Mouse (Mus musculus) liver, postnatal 0 days (tissue): Measurements from ENCODE around the gene Rgs7. TPM values are rescaled to one million over a fixed set of nuclear protein-coding genes. Genes with fewer than 3 reads are reported as not detected.

Experiments
- ATAC-seq: fragments of 200-750 bp; cut with Nextera tagmentation; 2 replicates; pipeline ENCODE4 v1.8.0; 2017; ENCODE audit warnings: mild to moderate bottlenecking, moderate library complexity
- DNase-seq: peaks from one replicate; pipeline ENCODE4 v3.0.0-alpha.2; 2016
- H3K27ac ChIP-seq: fragments of 300-500 bp; sonication (generic); 2 replicates; pipeline ENCODE4 v1.5.1; 2014; ENCODE audit warnings: antibody characterized with exemption, moderate library complexity, mild to moderate bottlenecking, low read depth
- H3K27me3 ChIP-seq: fragments of 300-500 bp; sonication (generic); 2 replicates; pipeline ENCODE4 v1.6.1; 2014; ENCODE audit warnings: low read length, control low read depth, mixed read lengths; ENCODE audit not compliant: insufficient read depth
- H3K36me3 ChIP-seq: fragments of 300-500 bp; sonication (generic); replicated peaks from 2 replicates; pipeline ENCODE4 v1.6.1; 2014; ENCODE audit warnings: mild to moderate bottlenecking, control low read depth, low read length, moderate library complexity, mixed read lengths; ENCODE audit not compliant: insufficient read depth
- H3K4me1 ChIP-seq: fragments of 300-500 bp; sonication (generic); 2 replicates; pipeline ENCODE4 v1.6.1; 2014; ENCODE audit warnings: antibody characterized with exemption, mild to moderate bottlenecking, control low read depth; ENCODE audit not compliant: insufficient read depth
- H3K4me2 ChIP-seq: fragments of 300-500 bp; sonication (generic); 2 replicates; pipeline ENCODE4 v1.6.1; 2014; ENCODE audit warnings: low read depth, mild to moderate bottlenecking, low read length, moderate library complexity, mixed read lengths
- H3K4me3 ChIP-seq: fragments of 300-500 bp; sonication (generic); 2 replicates; pipeline ENCODE4 v1.5.1; 2014; ENCODE audit warnings: low read depth, low read length
- H3K9ac ChIP-seq: fragments of 300-500 bp; sonication (generic); replicated peaks from 2 replicates; pipeline ENCODE4 v1.6.1; 2014; ENCODE audit warnings: mild to moderate bottlenecking, moderate library complexity
- H3K9me3 ChIP-seq: fragments of 300-500 bp; sonication (generic); 2 replicates; pipeline ENCODE4 v1.6.1; 2016; ENCODE audit warnings: mild to moderate bottlenecking, control low read depth, low read length, mixed read lengths
- CTCF ChIP-seq: sonication (generic); IDR thresholded peaks from 2 replicates; pipeline ENCODE4 v1.5.1; 2016; ENCODE audit warnings: antibody characterized with exemption, low read depth
- EP300 ChIP-seq: IDR thresholded peaks from 2 replicates; pipeline ENCODE4 v1.6.1; 2016; ENCODE audit warnings: antibody characterized with exemption, low read depth, mild to moderate bottlenecking
- WGBS: fragments of 180-500 bp; shearing (Covaris S2); extraction: QIAGEN DNeasy Blood & Tissue Kit; methylation state at CpG from one replicate; pipeline ENCODE4 v1.1.7; 2014; ENCODE audit not compliant: insufficient replicate concordance; 5-methylcytosine and 5-hydroxymethylcytosine counted together
- polyA plus RNA-seq: library from polyadenylated mRNA; unstranded; fragments of >200 nt; fragmentation: Nextera tagmentation; extraction: Ambion mirVana; gene quantifications from 2 replicates; pipeline ENCODE4 v1.2.1, GENCODE M21; 2015

Rgs7 gene
- polyA plus RNA-seq, 1 experiment from 2014 or later = not detected

- Histone ChIP-seq H3K36me3 (no peaks in the 10 kb centered on the region), H3K27me3 (no peaks in the 10 kb centered on the region), H3K9ac (no peak overlapping the region), H3K4me3 (no peak overlapping the region), H3K27ac (no peak overlapping the region), H3K4me2 (no peak overlapping the region), H3K9me3 (no peaks in the 10 kb centered on the region), H3K4me1 (no peaks in the 10 kb centered on the region)
- ATAC-seq (no peak), DNase-seq (no peak)
- TF ChIP-seq CTCF (no peak), EP300 (no peak)
- WGBS = 74% methylated on average over 4 of the region's 4 CpGs
These were observed 452.3 kb downstream of the Rgs7 start for GRCm38 (mm10) chr1:175040038-175040437.

- no peak overlapping the region for H3K4me3 ChIP-seq
- no peaks in the 10 kb centered on the region for H3K4me1 ChIP-seq
- no peaks in the 10 kb centered on the region for H3K36me3 ChIP-seq
- no peak for TF ChIP-seq EP300
- H3K9me3 ChIP-seq = no peaks in the 10 kb centered on the region
- no peak overlapping the region for H3K9ac ChIP-seq
- no peak overlapping the region for H3K4me2 ChIP-seq
- WGBS = 64% methylated on average over 6 of the region's 6 CpGs
- no peak overlapping the region for H3K27ac ChIP-seq
- H3K27me3 ChIP-seq = no peaks in the 10 kb centered on the region
- ATAC-seq = no peak
- no peak for DNase-seq
These were observed 452.7 kb downstream of the Rgs7 start for GRCm38 (mm10) chr1:175039567-175039966.

- no peak for ATAC-seq
- Histone ChIP-seq H3K36me3 (no peaks in the 10 kb centered on the region), H3K27ac (no peak overlapping the region), H3K9me3 (no peaks in the 10 kb centered on the region), H3K4me1 (no peaks in the 10 kb centered on the region), H3K4me3 (no peak overlapping the region), H3K4me2 (no peak overlapping the region), H3K27me3 (no peaks in the 10 kb centered on the region), H3K9ac (no peak overlapping the region)
- DNase-seq = no peak
- WGBS = 76% methylated on average over 5 of the region's 5 CpGs
- TF ChIP-seq EP300 (no peak), CTCF (no peak)
These were observed 456.8 kb downstream of the Rgs7 start for GRCm38 (mm10) chr1:175035461-175035860.

- Histone ChIP-seq H3K9me3 (no peaks in the 10 kb centered on the region), H3K36me3 (no peaks in the 10 kb centered on the region), H3K4me3 (no peak overlapping the region), H3K27ac (no peak overlapping the region), H3K4me1 (no peaks in the 10 kb centered on the region), H3K9ac (no peak overlapping the region), H3K27me3 (no peaks in the 10 kb centered on the region), H3K4me2 (no peak overlapping the region)
- WGBS = 60% methylated on average over 6 of the region's 6 CpGs
- ATAC-seq (no peak), DNase-seq (no peak)
- TF ChIP-seq EP300 (no peak), CTCF (no peak)
These were observed 460.3 kb downstream of the Rgs7 start for GRCm38 (mm10) chr1:175032015-175032414.

GRCm38 (mm10) chr1:175028716-175029204 lies 463.5 kb downstream of the Rgs7 start:
- no peak overlapping the region for H3K9ac ChIP-seq
- H3K27ac ChIP-seq = no peak overlapping the region
- DNase-seq = no peak
- no peaks in the 10 kb centered on the region for H3K4me1 ChIP-seq
- no peaks in the 10 kb centered on the region for H3K9me3 ChIP-seq
- 24% methylated on average over 9 of the region's 9 CpGs for WGBS
- TF ChIP-seq EP300 (no peak), CTCF (no peak)
- ATAC-seq = no peak
- no peaks in the 10 kb centered on the region for H3K36me3 ChIP-seq
- H3K4me3 ChIP-seq = no peak overlapping the region
- no peaks in the 10 kb centered on the region for H3K27me3 ChIP-seq
- no peak overlapping the region for H3K4me2 ChIP-seq

GRCm38 (mm10) chr1:175028267-175028666 lies 464.0 kb downstream of the Rgs7 start:
- H3K27ac ChIP-seq = no peak overlapping the region
- no peaks in the 10 kb centered on the region for H3K4me1 ChIP-seq
- H3K27me3 ChIP-seq = no peaks in the 10 kb centered on the region
- H3K36me3 ChIP-seq = no peaks in the 10 kb centered on the region
- WGBS = 25% methylated on average over 4 of the region's 4 CpGs
- no peak for TF ChIP-seq EP300
- no peak for TF ChIP-seq CTCF
- no peaks in the 10 kb centered on the region for H3K9me3 ChIP-seq
- DNase-seq (no peak), ATAC-seq (no peak)
- no peak overlapping the region for H3K9ac ChIP-seq
- H3K4me3 ChIP-seq = no peak overlapping the region
- H3K4me2 ChIP-seq = no peak overlapping the region

- H3K9me3 ChIP-seq = no peaks in the 10 kb centered on the region
- H3K27ac ChIP-seq = no peak overlapping the region
- no peak for TF ChIP-seq CTCF
- TF ChIP-seq EP300 = no peak
- H3K27me3 ChIP-seq = no peaks in the 10 kb centered on the region
- H3K9ac ChIP-seq = no peak overlapping the region
- H3K36me3 ChIP-seq = no peaks in the 10 kb centered on the region
- 61% methylated on average over 7 of the region's 7 CpGs for WGBS
- no peaks in the 10 kb centered on the region for H3K4me1 ChIP-seq
- no peak overlapping the region for H3K4me2 ChIP-seq
- no peak for ATAC-seq
- H3K4me3 ChIP-seq = no peak overlapping the region
- DNase-seq = no peak
These were observed 466.5 kb downstream of the Rgs7 start for GRCm38 (mm10) chr1:175025781-175026309.
